Mouse (Mus musculus): ENCODE results near the gene Lrpprc. TPM values are rescaled to one million over a fixed set of nuclear protein-coding genes. Genes with fewer than 3 reads are reported as not detected.

Lrpprc gene
- polyA plus RNA-seq (2015; fragmentation: Nextera tagmentation; extraction: Ambion mirVana): 47.5 and 51.0 TPM in 2 replicates

DNA sequence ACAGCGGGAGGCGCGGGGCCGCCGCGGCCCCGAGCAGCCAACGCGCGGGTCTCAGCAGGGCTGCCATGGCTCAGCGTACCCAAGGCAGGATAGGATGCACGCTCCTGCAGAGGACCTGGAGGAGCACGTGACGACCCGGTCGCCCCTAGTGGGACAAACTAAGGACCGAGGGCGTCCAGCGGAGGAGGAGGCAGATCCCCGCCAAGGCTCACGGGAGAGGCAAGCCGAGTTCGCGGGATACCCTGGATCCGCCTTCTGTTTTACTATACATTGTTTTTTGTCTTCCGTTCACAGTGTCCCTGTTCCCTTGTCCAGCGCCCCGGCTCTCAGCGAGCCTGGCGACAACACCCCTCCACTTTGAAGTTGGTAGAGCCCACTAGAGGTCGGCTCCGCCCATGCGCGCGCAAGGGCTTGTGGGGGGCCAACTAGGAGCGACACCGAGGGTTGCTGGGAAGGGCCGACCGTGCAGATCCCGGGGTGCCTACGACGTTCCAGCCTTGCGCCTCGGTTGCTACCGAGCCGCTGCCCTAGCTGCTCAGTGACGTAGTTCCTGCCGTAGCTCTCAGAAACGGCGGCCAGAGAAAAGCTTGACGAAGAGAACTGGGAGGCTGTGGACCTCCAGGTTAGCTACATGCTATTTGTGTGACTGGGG lies at the start of gene Lrpprc:
Gene Lrpprc, minus strand, starts transcription at position 343 of the 652 bp plus-strand sequence.
- no peaks in the 10 kb centered on the region for H3K27me3 ChIP-seq (ENCODE audit: control insufficient read depth, insufficient read depth, low read depth, low read length)
- peaks cover 20% of the 10 kb centered on the region for H3K4me1 ChIP-seq (ENCODE audit: control insufficient read depth, insufficient read depth, low read length)
- under 1% methylated on average over 51 of the region's 51 CpGs for WGBS
- H3K4me2 ChIP-seq (ENCODE audit: low read length): peak within 1 kb of the TSS; percentile 80
- peak within 1 kb of the TSS; percentile 88 for H3K27ac ChIP-seq (ENCODE audit: low read length)
- H3K9ac ChIP-seq (ENCODE audit: low read depth, low read length): peak within 1 kb of the TSS; percentile 85
- no peaks in the 10 kb centered on the region for H3K9me3 ChIP-seq (replicated peaks; ENCODE audit: control insufficient read depth, low read length, poor library complexity, severe bottlenecking)
- ATAC-seq: peak; percentile 98
- no peaks in the 10 kb centered on the region for H3K36me3 ChIP-seq (ENCODE audit: control insufficient read depth, insufficient read depth, low read length)
- peak within 1 kb of the TSS; percentile 98 for H3K4me3 ChIP-seq (ENCODE audit: low read depth, low read length)

DNA sequence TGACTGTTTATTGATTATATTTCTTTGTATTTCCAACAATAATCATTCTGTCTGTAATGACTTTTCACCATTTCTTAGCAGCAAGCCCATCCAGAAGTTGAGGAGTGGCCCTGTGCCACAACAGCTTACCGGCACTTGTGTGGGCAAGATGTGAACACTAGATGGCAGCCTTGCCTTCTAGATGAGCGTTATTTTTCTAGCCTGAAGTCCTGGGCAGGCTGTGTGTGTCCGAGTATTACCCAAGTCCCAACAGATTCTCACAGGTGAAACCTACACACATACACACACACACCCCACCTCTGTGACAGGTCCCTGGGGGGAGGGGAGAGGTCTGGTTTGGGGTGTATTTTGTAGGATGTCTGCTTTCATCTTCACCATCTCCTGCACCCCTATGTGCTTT lies 47.2 kb upstream of the Lrpprc start:
- H3K4me1 ChIP-seq (ENCODE audit: control insufficient read depth, insufficient read depth, low read length): no peaks in the 10 kb centered on the region
- no peak overlapping the region for H3K4me2 ChIP-seq (ENCODE audit: low read length)
- 0% methylated on average over 3 of the region's 3 CpGs for WGBS
- no peak overlapping the region for H3K4me3 ChIP-seq (ENCODE audit: low read depth, low read length)
- H3K9me3 ChIP-seq (replicated peaks; ENCODE audit: control insufficient read depth, low read length, poor library complexity, severe bottlenecking): no peaks in the 10 kb centered on the region
- ATAC-seq: peak; percentile 84; the same call in 1 of the 2 replicates
- H3K27ac ChIP-seq (ENCODE audit: low read length): no peak overlapping the region
- no peak overlapping the region for H3K9ac ChIP-seq (ENCODE audit: low read depth, low read length)
- no peaks in the 10 kb centered on the region; the same call in 1 of the 2 replicates for H3K27me3 ChIP-seq (ENCODE audit: control insufficient read depth, insufficient read depth, low read depth, low read length)
- H3K36me3 ChIP-seq (ENCODE audit: control insufficient read depth, insufficient read depth, low read length): no peaks in the 10 kb centered on the region

DNA sequence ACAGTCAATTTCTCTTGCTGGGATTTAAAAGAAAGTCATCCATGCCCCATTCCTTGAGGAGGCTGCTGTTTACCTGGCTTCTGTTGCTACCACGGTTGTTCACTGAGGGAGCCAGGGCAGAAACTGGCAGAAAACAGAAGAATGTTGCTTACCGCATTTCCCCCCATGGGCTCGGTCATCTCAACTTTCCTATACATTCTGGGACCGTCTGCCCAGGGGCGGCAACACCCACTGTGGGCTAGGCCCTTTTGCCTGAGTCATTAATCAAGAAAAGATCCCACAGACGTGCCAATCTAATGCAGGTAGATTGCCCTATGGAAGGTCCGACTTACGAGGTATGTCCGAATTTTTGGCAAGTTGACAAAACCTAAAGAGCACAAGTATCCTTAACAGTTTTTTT lies 44.7 kb upstream of the Lrpprc start:
- H3K4me2 ChIP-seq (ENCODE audit: low read length): no peak overlapping the region
- no peaks in the 10 kb centered on the region; the same call in 1 of the 2 replicates for H3K27me3 ChIP-seq (ENCODE audit: control insufficient read depth, insufficient read depth, low read depth, low read length)
- ATAC-seq: no peak
- H3K9me3 ChIP-seq (replicated peaks; ENCODE audit: control insufficient read depth, low read length, poor library complexity, severe bottlenecking): no peaks in the 10 kb centered on the region
- WGBS: 87% methylated on average over 9 of the region's 9 CpGs
- H3K27ac ChIP-seq (ENCODE audit: low read length): no peak overlapping the region
- no peaks in the 10 kb centered on the region for H3K36me3 ChIP-seq (ENCODE audit: control insufficient read depth, insufficient read depth, low read length)
- no peak overlapping the region for H3K9ac ChIP-seq (ENCODE audit: low read depth, low read length)
- no peak overlapping the region for H3K4me3 ChIP-seq (ENCODE audit: low read depth, low read length)
- no peaks in the 10 kb centered on the region for H3K4me1 ChIP-seq (ENCODE audit: control insufficient read depth, insufficient read depth, low read length)

DNA sequence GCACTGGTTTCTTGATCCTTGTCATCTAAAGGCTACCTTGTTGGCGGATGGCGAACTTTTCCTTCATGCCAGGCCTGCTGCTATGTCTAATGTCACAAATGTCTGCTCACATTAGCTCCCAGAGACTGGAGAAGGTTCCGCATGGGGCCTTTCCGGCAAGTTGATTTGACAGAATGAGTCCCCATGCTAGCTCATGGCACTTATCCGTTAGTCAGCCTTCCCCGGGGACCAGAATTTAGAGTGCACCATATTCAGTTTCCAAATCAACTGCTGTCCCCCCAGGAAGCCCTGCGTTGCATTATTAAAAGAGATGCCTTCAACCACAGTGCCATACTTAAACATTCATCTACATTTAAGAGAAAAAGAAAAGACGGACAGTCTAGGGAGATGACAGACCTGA lies 41.8 kb upstream of the Lrpprc start:
- no peaks in the 10 kb centered on the region for H3K9me3 ChIP-seq (replicated peaks; ENCODE audit: control insufficient read depth, low read length, poor library complexity, severe bottlenecking)
- H3K4me3 ChIP-seq (ENCODE audit: low read depth, low read length): no peak overlapping the region
- H3K4me1 ChIP-seq (ENCODE audit: control insufficient read depth, insufficient read depth, low read length): no peaks in the 10 kb centered on the region
- no peaks in the 10 kb centered on the region for H3K36me3 ChIP-seq (ENCODE audit: control insufficient read depth, insufficient read depth, low read length)
- H3K27me3 ChIP-seq (ENCODE audit: control insufficient read depth, insufficient read depth, low read depth, low read length): no peaks in the 10 kb centered on the region
- no peak for ATAC-seq
- H3K9ac ChIP-seq (ENCODE audit: low read depth, low read length): no peak overlapping the region
- no peak overlapping the region for H3K27ac ChIP-seq (ENCODE audit: low read length)
- 53% methylated on average over 8 of the region's 8 CpGs for WGBS
- no peak overlapping the region for H3K4me2 ChIP-seq (ENCODE audit: low read length)

DNA sequence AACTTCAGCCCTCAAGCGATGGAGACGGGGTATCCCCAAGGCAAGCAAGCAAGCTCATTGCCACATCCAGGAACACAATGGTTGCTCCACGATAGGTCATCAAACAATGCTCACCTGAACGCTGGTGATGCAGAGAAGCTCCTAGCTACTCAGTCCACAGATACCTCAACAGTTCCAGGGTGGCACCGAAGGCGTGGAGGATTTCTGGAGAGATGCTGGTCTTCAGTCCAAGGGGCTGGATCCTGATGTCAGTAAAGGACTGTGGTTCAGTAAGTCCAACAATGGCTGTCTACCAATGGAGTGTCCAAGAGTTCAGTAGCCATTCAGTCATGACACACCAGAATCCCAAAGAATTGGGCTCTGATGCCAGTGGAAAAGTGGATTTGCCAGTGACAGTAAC lies 37.7 kb upstream of the Lrpprc start:
- 94% methylated on average over 6 of the region's 6 CpGs for WGBS
- peaks cover 2% of the 10 kb centered on the region; the same call in 1 of the 2 replicates for H3K27me3 ChIP-seq (ENCODE audit: control insufficient read depth, insufficient read depth, low read depth, low read length)
- no peak overlapping the region for H3K4me2 ChIP-seq (ENCODE audit: low read length)
- H3K9ac ChIP-seq (ENCODE audit: low read depth, low read length): no peak overlapping the region
- no peak overlapping the region for H3K27ac ChIP-seq (ENCODE audit: low read length)
- no peak for ATAC-seq
- no peak overlapping the region for H3K4me3 ChIP-seq (ENCODE audit: low read depth, low read length)
- H3K9me3 ChIP-seq (replicated peaks; ENCODE audit: control insufficient read depth, low read length, poor library complexity, severe bottlenecking): no peaks in the 10 kb centered on the region
- H3K4me1 ChIP-seq (ENCODE audit: control insufficient read depth, insufficient read depth, low read length): no peaks in the 10 kb centered on the region
- H3K36me3 ChIP-seq (ENCODE audit: control insufficient read depth, insufficient read depth, low read length): no peaks in the 10 kb centered on the region

DNA sequence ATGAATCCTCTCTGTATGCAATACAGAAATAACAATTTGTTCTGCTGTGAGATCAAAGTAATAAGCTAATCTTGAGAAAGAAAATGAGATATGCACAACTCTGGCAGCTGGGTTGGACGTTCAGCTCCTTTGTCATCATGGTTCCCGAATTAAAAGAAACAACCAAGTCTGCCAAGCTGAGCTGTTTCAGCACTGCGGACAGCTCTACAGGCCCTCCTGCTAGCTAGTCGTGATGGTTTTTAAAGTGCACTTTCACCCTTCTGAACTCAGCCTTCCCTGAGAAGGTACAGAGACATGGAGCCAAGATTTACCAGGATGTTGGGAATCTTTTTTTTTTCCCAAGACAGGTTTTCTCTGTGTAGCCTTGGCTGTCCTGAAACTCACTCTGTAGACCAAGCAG lies 30.0 kb upstream of the Lrpprc start:
- Histone ChIP-seq H3K27me3 (ENCODE audit: control insufficient read depth, insufficient read depth, low read depth, low read length) (peaks cover 2% of the 10 kb centered on the region; the same call in 1 of the 2 replicates), H3K9me3 (replicated peaks; ENCODE audit: control insufficient read depth, low read length, poor library complexity, severe bottlenecking) (no peaks in the 10 kb centered on the region), H3K27ac (ENCODE audit: low read length) (no peak overlapping the region), H3K4me1 (ENCODE audit: control insufficient read depth, insufficient read depth, low read length) (peaks cover 2% of the 10 kb centered on the region; the same call in 1 of the 2 replicates), H3K9ac (ENCODE audit: low read depth, low read length) (no peak overlapping the region), H3K4me3 (ENCODE audit: low read depth, low read length) (no peak overlapping the region), H3K4me2 (ENCODE audit: low read length) (no peak overlapping the region), H3K36me3 (ENCODE audit: control insufficient read depth, insufficient read depth, low read length) (no peaks in the 10 kb centered on the region)
- 10% methylated on average over 4 of the region's 4 CpGs for WGBS
- ATAC-seq: no peak

DNA sequence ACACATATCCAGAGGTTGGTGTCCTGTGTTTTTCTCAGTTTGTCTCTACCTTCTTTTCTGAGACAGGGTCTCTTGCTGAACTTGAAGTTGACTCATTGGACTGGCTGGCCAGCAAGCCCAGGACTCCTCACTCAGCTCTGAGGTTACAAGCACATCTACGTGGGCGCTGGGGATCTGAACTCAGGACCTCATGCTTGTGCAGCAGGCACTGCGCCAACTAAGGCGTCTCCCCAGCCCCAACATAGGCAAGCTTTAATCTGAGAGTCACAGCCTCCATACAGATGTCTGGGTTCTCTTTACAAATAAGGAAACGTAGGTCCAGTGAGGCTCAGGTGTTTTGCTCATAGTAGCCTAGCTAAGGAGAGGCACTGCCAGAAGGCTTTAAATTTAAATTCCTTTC lies 27.8 kb upstream of the Lrpprc start:
- H3K4me1 ChIP-seq (ENCODE audit: control insufficient read depth, insufficient read depth, low read length): peaks cover 9% of the 10 kb centered on the region; the same call in 1 of the 2 replicates
- no peak overlapping the region for H3K4me3 ChIP-seq (ENCODE audit: low read depth, low read length)
- H3K9me3 ChIP-seq (replicated peaks; ENCODE audit: control insufficient read depth, low read length, poor library complexity, severe bottlenecking): no peaks in the 10 kb centered on the region
- H3K27ac ChIP-seq (ENCODE audit: low read length): no peak overlapping the region
- no peak overlapping the region for H3K4me2 ChIP-seq (ENCODE audit: low read length)
- H3K36me3 ChIP-seq (ENCODE audit: control insufficient read depth, insufficient read depth, low read length): no peaks in the 10 kb centered on the region
- H3K9ac ChIP-seq (ENCODE audit: low read depth, low read length): no peak overlapping the region
- no peak for ATAC-seq
- no peaks in the 10 kb centered on the region for H3K27me3 ChIP-seq (ENCODE audit: control insufficient read depth, insufficient read depth, low read depth, low read length)
- 90% methylated on average over 5 of the region's 5 CpGs for WGBS

DNA sequence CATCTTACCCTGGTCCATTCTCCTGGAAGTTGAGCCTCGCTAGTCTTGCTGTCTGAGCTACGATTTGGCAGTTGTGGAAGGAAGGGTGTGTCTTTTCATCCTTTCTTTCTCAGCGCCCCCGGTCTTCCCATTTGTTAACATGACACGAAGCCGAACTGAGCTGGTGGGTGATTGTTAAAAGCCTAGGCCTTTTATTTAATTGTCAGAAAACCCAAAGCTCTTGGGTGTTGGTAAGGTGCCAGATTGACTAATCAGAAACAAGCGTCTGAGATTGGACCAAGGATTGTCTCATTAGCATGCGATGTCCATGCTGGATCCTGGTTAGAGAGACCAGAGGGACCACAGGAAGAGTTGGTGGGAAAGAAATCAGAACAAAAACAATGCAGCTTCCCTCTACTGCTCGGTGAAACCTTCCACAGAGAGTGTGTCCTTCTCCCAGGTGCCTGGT lies 25.4 kb upstream of the Lrpprc start:
- 44% methylated on average over 9 of the region's 9 CpGs for WGBS
- Histone ChIP-seq H3K27me3 (ENCODE audit: control insufficient read depth, insufficient read depth, low read depth, low read length) (no peaks in the 10 kb centered on the region), H3K4me2 (ENCODE audit: low read length) (no peak overlapping the region), H3K27ac (ENCODE audit: low read length) (no peak overlapping the region), H3K36me3 (ENCODE audit: control insufficient read depth, insufficient read depth, low read length) (no peaks in the 10 kb centered on the region), H3K9ac (ENCODE audit: low read depth, low read length) (no peak overlapping the region), H3K4me1 (ENCODE audit: control insufficient read depth, insufficient read depth, low read length) (peaks cover 9% of the 10 kb centered on the region; the same call in 1 of the 2 replicates), H3K4me3 (ENCODE audit: low read depth, low read length) (no peak overlapping the region), H3K9me3 (replicated peaks; ENCODE audit: control insufficient read depth, low read length, poor library complexity, severe bottlenecking) (no peaks in the 10 kb centered on the region)
- ATAC-seq: no peak

DNA sequence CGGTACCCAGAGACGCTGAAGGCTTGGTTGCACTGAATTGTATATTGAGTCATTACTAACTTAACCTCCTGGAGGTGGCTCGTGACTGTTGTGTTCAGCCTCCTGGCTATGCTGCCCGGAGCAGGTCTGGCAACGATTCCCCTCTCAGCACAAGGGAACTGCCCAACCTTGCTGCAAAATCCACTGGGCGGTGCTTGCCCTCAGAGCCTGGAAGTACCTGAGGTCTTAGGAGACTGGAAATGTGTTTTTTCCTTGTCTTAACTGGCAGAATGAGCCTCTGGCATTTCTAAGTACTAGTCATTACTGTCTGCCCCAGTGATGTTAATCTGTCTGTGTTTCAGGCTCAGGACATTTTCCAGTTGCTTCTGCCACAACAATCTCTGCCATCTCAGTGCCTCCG lies 24.3 kb upstream of the Lrpprc start:
- H3K4me2 ChIP-seq (ENCODE audit: low read length): no peak overlapping the region
- WGBS: 72% methylated on average over 7 of the region's 7 CpGs
- H3K27ac ChIP-seq (ENCODE audit: low read length): no peak overlapping the region

More for the DNA sequence above, 24.3 kb upstream of the Lrpprc start:
- Histone ChIP-seq H3K4me1 (ENCODE audit: control insufficient read depth, insufficient read depth, low read length) (peaks cover 9% of the 10 kb centered on the region; the same call in 1 of the 2 replicates), H3K4me3 (ENCODE audit: low read depth, low read length) (no peak overlapping the region), H3K9me3 (replicated peaks; ENCODE audit: control insufficient read depth, low read length, poor library complexity, severe bottlenecking) (no peaks in the 10 kb centered on the region), H3K36me3 (ENCODE audit: control insufficient read depth, insufficient read depth, low read length) (no peaks in the 10 kb centered on the region), H3K27me3 (ENCODE audit: control insufficient read depth, insufficient read depth, low read depth, low read length) (no peaks in the 10 kb centered on the region), H3K9ac (ENCODE audit: low read depth, low read length) (no peak overlapping the region)
- ATAC-seq: no peak

All from midbrain, embryonic 16.5 days (tissue).